Mouse (Mus musculus) thymus, adult 2 months (tissue): ENCODE measurements at regions not wholly inside any gene's neighbourhood (a gene's known extent, or its start where the extent isn't known, plus 50 kb on each side); places are given as distances from the start of the nearest gene placed in this dataset.

ENCODE experiments used
- CTCF ChIP-seq: fragments of 200-500 bp; IDR thresholded peaks from 2 replicates; pipeline ENCODE4 v1.5.1; 2012; ENCODE audit warnings: mild to moderate bottlenecking, control low read depth, low read length, moderate library complexity, borderline replicate concordance; ENCODE audit not compliant: control insufficient read depth, poor library complexity, insufficient read depth; ENCODE audit errors: extremely low read depth
- POLR2A ChIP-seq: fragments of 200-500 bp; IDR thresholded peaks from 2 replicates; pipeline ENCODE4 v1.6.1; 2012; ENCODE audit warnings: mild to moderate bottlenecking, low read length, control low read depth, moderate library complexity; ENCODE audit not compliant: control insufficient read depth, poor library complexity, insufficient read depth; ENCODE audit errors: extremely low read depth

GRCm38 (mm10) chr14:24797494-24797893, 310.6 kb downstream of the Rps24 start:
- no peak for TF ChIP-seq CTCF
- no peak for TF ChIP-seq POLR2A
